Mouse (Mus musculus): Measurements from ENCODE around the gene Rtn1.

The Rtn1 gene

DNA sequence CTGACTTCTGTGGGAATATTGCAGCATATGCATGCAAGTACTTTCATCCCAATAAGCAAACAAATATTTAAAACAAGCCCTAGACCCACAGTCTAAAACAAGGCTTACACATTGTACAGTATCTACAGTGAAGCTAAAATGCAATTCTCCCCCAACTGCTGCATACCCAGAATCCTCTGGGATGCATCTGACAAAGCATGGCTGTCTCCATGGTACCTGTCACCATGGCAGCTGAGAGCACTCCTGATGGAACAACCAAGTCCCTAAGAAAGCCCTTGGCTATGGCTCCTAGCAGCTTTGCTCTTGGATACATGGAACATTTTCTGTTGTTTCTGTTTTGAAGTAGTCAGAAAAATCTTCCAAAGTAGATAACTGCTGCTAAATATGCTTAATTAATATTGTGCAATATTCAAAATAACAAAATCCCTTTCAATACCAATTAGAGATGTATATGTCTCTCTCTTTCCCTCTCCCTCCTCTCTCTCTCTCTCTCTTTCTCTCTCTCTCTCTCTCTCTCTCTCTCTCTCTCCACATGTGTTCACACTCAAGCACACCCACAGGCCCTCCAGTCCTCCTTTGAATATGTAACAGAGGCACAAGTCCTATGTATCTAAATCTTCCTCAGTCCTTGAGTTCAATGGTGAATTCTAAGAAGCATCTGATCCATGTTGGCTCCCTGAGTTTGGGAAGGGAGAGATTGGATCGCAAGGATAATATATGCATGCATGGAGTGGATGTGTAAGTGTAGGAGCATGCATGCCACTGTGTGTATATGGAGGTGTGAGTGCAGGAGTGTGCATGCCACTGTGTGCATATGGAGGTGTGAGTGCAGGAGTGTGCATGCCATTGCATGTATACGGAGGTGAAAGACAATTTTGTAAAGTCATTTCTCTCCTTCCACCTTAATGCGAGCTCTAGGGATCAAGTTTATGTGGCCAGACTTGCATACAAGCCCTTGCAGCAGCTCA is 143.3 kb downstream of the Rtn1 start:
- DNase-seq, result peak; percentile 66

DNA sequence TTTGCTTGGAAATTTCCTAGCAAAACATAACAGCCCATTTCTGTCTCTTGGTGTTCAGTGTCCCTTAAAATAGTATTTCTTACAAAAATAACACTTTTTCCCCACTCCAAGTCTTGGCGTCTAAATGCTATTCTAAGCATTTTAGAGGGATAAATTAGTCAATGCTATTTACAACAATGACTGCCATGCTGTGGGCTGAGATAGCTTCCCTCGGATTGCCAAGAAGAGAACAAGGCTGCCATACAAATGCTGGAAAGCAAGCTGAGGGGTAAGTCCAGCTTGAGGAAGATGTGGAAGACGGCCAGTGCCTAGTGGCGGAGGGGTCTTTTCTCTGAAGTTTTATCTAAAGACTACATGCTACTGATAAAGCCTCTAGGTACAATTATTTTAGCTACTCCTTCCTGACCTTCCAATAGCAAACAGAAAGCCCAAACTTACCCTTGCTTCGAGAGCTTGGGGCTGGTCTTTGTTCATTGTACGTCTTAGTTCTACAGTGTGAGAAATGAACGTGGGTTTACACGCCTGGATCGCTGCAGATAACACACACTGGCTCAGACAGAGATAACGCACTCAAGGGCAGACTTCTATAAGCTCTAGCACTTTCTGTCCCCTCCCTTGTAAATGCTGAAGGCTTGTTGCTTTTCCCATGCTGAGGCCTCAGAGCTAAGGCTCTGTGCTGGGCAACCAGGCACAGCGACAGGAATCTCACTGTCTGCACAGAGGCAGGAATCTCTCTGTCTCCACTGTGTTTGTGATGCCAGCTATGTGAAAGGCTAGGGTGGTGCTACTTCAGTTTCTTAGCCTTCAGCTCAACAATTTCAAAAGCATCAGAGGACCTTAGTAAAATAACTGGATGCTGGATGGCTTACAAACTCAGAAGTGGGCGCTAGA is 145.4 kb downstream of the Rtn1 start:
- DNase-seq, result no peak

DNA sequence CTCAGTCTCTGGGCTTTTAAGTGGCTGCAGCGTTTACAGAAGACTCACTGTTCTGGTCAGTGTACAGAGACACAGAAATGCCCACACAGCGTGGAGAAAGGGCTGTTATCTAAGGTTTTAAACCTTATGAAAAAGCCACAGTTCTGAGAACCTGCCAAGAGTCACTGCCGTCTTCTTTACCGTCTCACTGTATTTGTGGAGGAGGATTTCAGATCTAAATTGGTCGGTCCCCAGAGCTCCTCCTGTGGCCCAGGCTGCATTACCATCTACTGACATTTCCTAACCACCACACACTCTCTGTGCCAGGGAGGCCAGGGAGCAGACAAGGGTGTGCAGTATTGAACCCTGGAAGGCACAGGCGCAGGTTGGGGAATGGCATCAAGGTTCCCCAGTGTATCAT is 151.9 kb downstream of the Rtn1 start:
- DNase-seq, result no peak

DNA sequence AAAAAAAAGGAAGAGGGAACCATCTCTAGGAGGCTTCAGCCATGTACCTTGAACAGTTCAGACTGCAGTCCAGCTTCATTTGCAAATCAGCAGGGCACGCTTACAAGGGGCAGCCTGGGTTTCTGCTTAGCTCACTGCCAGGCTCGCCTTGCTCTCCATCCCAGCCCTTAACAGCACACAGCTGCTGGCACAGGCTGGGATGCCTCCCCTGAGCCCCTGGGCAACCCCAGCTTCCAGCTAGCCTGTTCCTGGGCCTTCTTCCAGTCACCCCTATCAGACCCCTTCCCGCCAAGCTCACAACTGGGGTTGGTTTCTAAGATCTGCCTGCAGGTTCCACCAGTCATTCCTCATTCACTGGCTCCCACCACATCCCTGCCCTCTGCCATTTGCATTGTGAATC is 155.8 kb downstream of the Rtn1 start:
- no peak for DNase-seq

DNA sequence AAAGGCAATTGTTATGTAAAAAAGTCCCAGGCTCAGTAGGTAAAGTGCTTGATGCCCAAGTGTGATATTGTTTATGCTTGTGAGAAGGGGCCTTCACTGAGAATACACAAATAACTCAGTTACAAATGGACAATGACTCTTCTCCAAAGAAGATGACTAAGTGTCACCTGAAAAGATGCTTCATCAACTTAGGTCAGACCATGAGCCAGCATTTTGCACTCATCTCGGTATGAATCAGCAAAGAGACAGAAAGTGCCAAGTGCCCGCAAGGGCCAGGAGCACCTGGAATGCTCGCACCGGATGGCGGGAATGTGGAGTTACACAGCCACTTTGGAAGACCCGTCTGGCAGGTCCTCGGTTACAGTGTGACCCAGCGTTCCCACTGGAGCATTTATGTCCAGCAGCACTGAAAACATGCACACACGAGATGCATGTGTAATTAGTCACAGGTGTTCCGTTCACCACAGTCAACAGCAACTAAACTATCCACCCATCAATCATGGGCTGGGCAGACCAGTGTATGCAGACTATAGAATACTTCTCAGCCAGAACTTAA is 156.9 kb downstream of the Rtn1 start:
- no peak for DNase-seq

DNA sequence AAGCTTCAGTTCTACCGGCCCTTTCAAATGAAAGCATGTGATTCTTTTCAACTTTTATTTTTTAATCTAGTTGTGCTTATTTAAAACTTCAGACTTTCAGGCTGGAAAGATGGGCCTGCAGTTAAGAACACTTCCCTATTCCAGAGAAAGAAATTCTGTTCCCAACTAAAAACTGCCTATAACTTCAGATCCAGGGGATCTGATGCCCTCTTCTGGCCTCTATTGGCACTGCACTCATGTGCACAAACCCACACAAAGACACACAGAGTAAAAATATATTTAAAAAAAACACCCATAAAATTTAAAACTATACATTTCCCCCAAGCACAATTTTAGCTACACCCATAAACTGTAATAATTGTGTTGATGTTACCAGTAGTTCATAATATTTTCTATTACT is 163.9 kb downstream of the Rtn1 start:
- no peak for DNase-seq

DNA sequence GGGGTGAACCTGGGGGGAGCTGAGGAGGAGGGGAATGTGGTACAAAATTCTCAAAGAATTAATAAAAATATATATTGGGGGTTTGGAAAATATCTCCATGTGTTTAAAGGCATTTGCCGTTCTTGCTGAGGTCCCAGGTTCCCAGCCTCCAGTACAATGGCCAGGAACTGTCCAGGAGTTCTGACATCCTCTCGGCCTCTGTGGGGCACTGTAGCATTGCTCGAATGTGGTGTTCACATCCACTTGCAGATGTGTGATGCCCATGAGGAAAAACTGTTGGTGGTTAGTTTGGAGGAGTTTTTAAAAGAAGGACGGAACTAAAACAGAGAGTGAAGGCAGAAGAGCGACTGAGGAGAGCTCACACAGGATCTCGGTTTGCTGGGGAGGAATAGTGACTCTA is 166.0 kb downstream of the Rtn1 start:
- no peak for DNase-seq

DNA sequence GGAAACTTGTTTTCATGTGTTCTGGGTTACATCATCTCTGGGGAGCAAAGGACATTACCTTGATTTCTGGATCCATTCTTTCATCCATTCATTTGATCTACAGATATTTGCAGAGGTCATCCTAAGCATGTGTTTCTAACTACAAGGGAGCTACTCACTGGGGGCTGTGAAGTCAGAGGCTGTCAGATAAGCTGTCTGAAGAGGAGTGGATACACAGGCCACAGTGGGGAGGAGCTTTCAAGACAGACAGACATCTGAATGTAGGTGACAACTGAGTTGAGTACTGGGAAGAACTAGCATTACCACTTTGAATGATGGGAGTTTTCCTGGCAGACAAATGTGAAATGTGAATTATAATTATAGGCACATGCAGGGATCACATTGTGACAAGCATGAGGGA is 168.3 kb downstream of the Rtn1 start:
- DNase-seq, result no peak

DNA sequence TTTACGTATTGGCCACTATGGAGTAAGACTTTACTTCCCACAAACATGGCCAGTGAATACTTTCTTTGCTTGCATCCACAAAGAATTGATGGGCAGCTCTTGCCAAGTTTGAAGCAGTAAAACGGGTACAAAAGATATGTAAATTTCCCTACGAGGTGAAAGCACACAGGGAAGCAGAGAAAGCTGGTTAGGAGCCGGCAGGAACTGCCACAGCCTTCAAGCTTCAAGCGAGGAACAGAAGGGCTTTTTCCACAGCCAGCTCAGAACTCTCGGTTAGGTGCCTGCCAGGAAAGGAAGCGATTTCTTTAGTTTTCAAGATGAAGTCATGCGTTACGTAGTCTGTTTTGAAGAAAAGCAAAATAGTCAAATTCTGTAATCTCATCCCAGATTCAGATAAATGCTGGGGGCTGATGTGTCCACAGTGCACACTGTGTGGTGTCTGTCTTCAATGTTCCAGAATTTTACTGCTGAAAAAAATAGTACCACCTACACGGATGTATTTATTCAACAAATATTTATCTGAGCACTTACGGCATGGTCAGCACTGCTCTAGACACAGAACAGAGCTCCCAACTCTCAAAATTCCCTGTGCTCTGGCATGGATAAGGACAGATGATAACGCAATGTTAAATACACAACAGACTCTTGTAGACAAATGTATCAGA is 169.5 kb downstream of the Rtn1 start:
- DNase-seq, result no peak

DNA sequence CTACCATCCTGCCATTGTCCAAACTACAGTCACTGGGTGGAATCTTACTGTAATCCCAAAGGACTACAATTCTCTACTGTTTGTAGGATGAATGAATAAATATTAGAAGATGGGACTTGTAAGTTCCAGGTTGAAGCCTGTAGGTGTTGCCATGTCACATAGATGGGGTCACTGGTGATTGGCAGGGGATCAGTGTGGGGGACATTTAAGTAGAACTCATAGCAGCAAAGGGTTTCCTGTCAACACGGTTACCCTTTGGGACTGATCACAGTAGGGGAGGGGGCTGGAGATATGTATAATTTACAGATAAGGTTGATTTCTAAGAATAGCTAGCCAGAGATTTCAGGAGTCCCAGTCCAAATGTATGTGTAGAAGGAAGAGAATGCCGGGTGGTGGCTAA is 171.6 kb downstream of the Rtn1 start:
- DNase-seq, result no peak

DNA sequence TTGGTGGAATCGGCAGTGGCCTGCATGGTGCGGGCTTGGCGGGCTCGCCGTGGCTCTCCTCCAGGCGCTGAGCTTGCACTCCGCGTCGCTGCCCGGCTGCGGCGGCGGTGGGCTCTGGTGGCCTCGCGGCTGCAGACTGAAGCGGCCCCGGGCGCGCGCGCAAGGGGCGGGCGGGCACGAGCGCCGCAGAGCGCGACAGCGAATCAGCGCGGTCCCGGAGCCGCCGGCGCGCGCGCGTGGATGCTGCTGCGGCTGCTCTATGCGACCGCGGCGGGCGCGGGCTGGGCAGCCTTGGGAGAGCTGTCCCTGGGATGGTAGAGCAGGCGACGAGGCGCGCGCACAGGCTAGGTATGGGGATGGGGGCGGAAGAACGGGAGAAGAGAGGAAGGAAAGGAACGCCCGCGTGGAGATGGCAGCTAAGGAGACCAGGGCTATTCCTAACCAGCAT is 172.3 kb downstream of the Rtn1 start:
- peak; percentile 90 for DNase-seq

DNA sequence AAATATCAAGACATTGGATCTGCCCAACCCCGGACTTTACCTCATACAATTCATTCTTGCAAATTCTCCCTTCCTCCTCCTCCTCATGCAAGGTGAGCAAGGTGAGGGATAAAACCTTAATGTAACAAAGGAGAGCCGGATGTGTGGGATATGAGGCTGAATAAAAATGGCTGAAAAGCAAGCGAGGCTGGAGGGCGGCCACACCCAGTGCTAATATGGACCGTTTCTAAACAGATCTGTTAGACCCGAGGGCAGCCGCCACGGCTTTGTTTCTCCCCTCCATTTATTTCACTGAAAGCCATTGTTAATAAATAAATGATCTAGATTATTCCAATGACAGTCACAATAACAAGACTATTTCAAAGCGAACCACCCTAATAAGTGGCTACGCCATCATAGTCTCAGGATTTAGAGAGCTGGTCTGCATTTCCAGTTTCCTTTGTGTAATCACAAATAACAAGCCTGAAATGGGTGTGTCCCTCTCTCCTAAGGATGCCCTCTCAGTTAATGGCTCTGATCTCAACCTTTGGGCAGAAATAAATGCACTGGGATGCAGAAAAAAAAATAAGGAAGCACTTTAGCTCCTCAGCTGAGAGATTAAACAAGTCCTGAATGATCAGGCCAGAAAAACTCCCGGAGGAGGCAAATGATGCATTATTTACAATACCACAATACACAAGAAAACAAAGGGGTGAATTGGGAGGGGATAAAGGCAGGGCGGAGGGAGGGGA is 173.1 kb downstream of the Rtn1 start:
- DNase-seq, result no peak

DNA sequence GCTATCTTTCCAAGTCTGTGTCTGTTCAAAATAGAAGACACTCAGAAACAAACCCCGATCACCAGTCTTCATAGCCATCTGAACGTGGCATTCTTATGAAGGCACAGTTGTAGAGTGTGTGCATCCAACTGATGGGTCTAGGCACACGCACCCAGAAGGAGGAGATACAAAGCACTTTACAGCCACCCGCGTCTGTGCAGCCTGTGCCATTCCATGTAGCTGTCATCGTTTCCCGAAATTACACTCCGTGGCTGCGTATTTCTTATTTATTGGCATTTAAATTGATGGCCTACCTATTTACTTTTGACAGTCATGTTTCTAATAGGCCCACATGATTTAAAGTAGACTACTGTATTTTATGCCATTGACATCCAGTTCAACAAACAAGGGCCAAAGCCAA is 173.9 kb downstream of the Rtn1 start:
- DNase-seq, result no peak

DNA sequence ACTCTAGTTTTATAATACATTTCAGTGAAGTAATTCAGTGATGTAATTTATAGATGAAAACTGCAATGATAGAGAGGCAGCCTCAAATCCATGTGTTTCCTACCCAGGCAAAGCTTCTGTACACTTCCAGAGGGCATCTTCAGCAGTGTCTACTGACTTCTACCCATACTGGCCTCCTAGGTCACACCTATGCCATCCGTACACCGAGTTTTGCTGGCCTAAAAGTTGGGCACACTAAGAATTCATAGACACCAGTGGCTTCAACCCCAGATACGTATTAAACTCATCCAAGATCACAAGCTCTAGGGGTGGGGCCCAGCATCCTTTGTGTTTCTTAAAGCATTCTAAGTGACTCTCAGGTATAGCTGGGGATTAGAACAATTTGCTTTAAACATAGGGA is 174.7 kb downstream of the Rtn1 start:
- no peak for DNase-seq

DNA sequence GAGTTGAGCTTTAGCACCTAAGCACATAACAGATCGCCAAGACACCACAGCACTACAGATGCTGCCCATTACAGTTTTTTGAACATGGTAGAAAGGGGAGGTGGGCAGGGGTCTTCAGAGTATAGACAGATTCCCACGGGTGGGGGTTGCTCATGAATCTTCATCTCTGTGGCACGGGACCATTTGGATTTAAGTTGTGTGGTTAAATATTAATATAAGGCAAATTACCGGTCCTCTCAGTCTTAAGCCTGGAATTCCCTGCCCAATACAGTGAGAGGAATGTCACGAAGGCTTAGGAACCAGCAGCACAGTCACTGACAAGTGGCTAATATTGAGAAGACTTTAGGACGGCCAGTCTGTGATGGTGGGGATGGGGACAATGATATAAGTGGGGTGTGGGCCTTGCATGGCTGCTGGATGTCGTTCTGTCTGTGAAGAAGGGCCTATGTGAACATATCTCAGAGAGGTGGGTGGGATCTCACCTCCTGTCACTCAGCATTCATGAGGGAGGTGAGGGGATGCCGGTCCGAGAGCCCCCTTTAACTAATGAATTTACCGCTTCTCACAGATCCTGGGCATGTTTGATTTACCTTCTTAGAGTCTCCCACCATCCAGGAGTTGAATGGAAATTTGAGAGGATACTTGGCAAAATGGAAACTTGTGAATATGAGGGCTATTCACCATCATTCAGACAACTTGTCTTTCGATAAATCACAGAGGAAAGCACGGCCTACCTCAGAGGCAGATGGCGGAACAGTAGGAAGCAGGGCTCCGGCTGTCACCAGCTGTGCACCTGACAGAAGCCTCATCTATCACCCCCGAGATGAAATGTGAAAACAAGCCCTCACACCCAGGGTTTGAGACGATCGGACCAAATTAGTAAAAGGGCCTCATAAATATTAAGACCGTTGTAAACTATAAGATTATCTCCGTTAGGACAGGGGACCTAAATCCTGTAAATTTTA is 175.7 kb downstream of the Rtn1 start:
- no peak for DNase-seq

DNA sequence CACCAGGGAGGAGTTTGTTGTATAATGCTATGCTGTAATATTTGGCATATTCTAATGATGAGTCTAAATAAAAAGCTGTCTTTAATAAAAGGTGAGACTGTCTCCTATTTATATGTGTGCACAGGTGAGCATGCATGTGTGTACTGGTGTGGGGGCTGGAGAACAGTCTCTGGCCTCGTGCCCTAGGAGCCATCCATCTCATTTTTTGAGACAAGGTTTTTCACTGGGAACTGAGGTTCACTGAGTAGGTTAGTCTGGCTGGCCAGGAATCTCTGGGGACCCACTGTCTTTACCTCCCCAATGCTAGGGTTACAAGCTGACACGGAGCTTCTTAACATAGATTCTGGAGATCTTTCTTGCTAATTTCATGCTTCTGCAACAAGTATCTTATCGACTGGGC is 176.7 kb downstream of the Rtn1 start:
- no peak for DNase-seq

DNA sequence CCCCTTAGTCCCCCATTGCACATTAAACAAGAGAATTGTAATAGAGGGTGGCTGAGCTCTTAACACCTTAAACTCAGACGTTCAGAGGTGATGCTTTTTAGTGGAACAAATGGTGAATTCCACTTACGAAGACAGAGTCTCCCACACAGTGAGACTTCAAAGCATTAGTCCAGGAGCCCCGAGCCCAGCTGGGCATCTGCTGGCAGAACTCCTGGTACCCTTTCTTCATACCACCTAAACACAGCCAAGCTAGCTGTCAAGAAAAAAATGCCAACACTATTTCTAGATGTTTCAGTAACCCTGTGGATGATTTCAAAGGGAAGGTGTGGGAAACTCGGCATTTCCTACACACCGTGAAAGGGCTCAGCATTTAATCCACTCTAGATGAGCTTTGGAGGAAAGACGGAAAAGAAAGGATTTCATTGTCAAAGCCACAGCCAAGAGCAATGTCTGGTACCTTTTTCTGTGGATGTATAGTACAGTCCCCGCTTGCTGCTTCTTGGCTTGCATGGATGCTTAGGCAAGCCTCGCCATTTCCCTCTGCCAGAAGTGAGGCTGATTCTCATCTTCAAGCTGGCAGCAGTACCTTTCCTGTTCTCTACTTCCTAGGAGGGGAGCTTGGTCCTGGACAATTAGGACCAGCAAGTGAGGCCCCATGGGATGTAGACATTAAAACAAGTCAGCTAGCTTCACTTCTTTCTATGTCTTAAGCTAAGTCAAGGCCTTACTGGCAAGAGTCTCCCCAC is 179.2 kb downstream of the Rtn1 start:
- DNase-seq, result no peak

DNA sequence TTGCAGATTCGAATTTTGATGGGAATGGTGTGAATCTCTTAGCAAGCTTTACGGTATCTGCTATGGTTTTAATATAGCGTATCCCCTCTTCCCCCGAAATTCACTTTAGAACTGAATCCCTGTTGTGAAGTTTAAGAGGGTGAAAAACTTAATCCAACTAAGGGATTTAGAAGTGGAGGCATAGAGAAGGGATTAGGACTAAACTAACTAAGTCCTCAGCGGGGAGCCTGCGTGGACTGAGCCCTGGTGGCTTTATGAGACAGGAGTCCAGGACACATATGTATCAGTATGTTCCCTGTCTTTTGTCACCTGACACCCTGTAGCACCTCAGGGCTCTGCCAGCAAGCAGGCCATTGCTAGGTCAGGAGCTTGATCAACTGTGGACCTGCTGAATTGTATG is 181.1 kb downstream of the Rtn1 start:
- no peak for DNase-seq

DNA sequence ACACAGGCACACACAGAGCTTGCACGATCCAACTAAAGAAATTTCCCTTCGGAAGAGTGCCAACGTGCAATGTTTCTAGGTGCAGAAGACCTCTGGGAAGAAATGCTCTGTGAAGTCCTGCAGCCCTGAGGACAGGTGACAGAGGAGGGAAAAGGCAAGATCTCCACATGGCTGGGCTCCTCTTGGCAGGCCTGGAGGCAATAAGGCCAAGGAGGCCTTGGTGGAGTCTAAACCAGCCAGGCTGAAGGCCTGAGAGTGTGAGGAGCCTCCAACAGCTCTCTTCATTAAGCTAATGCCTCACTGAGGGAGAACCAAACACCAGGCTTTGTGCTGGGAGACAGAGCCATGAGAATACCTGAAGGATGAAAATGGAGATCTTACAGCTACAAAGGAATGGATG is 183.5 kb downstream of the Rtn1 start:
- no peak for DNase-seq

DNA sequence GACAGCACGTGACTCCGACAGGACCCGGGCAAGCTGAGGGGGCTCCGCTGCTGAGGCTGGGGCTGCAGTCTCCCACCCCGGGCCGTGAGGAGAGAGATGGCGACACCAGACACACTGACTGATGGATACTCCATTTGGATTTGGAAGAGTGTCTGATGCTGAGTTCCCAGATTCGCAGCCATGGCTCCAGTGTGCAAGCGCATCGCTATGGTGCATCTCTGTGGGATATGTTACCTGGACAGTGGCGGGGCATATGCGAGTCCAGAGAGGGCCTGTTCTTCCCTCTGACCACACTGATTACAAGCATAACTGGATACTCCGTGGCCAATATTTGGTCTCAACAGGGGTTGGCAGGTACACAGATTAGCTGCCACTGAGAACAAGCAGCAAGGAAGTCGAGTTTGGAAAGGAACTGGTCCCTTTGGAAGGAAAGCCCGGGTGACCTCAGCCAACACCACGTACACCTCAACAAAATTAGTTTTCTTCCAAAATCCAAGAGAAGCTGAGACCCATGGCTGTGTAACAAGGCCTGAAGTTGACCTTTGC is 185.2 kb downstream of the Rtn1 start:
- DNase-seq, result no peak
